ENCODE assay signal across 21 mouse cellular contexts in genomic region chr3:91223157-91223556, GRCm38 (mm10).
A peak's percentile ranks its signal among the peaks of the same experiment; 100 is the strongest.
DNase-seq lines count a peak whose midpoint lies in the region; TF ChIP-seq lines count a peak whose summit lies in the region.
"Had no signal": no experiment of that assay in that cellular context is flagged by ENCODE, and none has a peak within 500 bp of the region (broad histone marks: within the 10 kb centered on the region; RNA-seq: fewer than 3 reads in every experiment).

No protein-coding gene starts in this region.

- peak; percentile 62 for TF ChIP-seq CTCF in E14TG2a.4 (conservative IDR thresholded peaks at IDR 0.05; ENCODE audit: low read length)

- H3K36me3 ChIP-seq in E14TG2a.4 (ENCODE audit: insufficient read depth, low read length): no peaks in the 10 kb centered on the region
- H3K36me3 ChIP-seq: forebrain, embryonic 10.5 days; heart, embryonic 15.5 days; hindbrain, embryonic 10.5 days; midbrain, embryonic 12.5 days had no signal

- H3K9me3 ChIP-seq in E14TG2a.4 (ENCODE audit: low read length): no peaks in the 10 kb centered on the region
- H3K9me3 ChIP-seq: heart, embryonic 15.5 days had no signal

- no peaks in the 10 kb centered on the region for H3K4me1 ChIP-seq in E14TG2a.4 (replicated peaks; ENCODE audit: low read depth, low read length)
- H3K4me1 ChIP-seq: forebrain, embryonic 10.5 days; heart, embryonic 15.5 days; hindbrain, embryonic 10.5 days; midbrain, embryonic 12.5 days had no signal

- peak; percentile 57 for DNase-seq in kidney, adult 9 months
- no peak for DNase-seq in kidney, postnatal 10 days
- peak; percentile 39 for DNase-seq in 416B (ENCODE audit: low read depth)
- peak; percentile 3 for DNase-seq in WW6 (ENCODE audit: low read depth, low spot score)
- DNase-seq in right cerebral cortex, postnatal 4 days: no peak
- no peak for DNase-seq in thymus, postnatal 14 days
- DNase-seq: adrenal gland, adult 2 months; cerebellum, adult 11-12 months; gastrocnemius, postnatal 14 days; heart, adult 2 months; kidney, postnatal 14 days; liver; lung, embryonic 14.5 days; lung, postnatal 4 days; thymus, adult 18-20 months had no signal

- no peaks in the 10 kb centered on the region for H3K27me3 ChIP-seq in E14TG2a.4 (ENCODE audit: insufficient read depth, low read length)
- H3K27me3 ChIP-seq: heart, embryonic 15.5 days; midbrain, embryonic 12.5 days had no signal

- H3K4me3 ChIP-seq in E14TG2a.4 (replicated peaks; ENCODE audit: low read length): no peak overlapping the region
- H3K4me3 ChIP-seq: forebrain, embryonic 10.5 days; heart, adult 2 months; heart, embryonic 15.5 days; hindbrain, embryonic 10.5 days; midbrain, embryonic 12.5 days; myocyte had no signal

Comparison
In these comparisons a context has a peak if more than half of its experiments do, and no peak if none do; other contexts are left out.
1. DNase-seq: peak in kidney, adult 9 months (single experiment), 416B (single experiment) and WW6 (single experiment); none in kidney, postnatal 10 days (single experiment), right cerebral cortex, postnatal 4 days (single experiment) and thymus, postnatal 14 days (single experiment).